Mouse (Mus musculus): ENCODE measurements around the gene Stat5a. TPM values are rescaled to one million over a fixed set of nuclear protein-coding genes. Genes with fewer than 3 reads are reported as not detected.

Gene Stat5a
- polyA plus RNA-seq, 1 experiment from 2014 or later: 11.0 TPM

DNA sequence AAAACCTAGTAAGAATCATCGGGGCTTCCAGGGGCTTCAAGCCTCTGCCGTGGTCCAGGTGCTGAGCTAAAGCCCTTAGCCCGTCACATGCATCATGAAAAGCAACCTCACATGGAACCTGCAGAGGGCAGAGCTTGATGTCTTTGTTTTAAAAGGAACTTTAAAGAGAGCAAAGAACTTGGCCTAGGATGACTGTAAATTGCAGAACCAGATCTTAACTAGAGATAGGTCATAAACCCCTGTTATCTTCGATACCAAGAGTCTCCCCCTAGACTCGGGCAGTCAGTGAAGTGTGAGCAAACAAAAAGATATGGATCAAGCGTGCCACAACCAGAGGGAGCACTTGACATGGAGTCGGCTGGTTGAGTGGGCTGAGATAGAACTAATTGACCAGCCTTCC is 6.5 kb downstream of the Stat5a start:
- Histone ChIP-seq H3K4me3 (ENCODE audit: low read length) (no peak overlapping the region), H3K27ac (ENCODE audit: low read length) (no peak overlapping the region), H3K9me3 (ENCODE audit: control insufficient read depth, low read length) (no peaks in the 10 kb centered on the region), H3K9ac (ENCODE audit: low read length) (no peak overlapping the region), H3K4me1 (replicated peaks; ENCODE audit: control insufficient read depth, insufficient read depth, low read length) (peaks cover 6% of the 10 kb centered on the region), H3K36me3 (ENCODE audit: control insufficient read depth, insufficient read depth, low read length) (no peaks in the 10 kb centered on the region), H3K4me2 (ENCODE audit: low read depth, low read length) (no peak overlapping the region), H3K27me3 (ENCODE audit: control insufficient read depth, insufficient read depth, low read depth, low read length) (no peaks in the 10 kb centered on the region; the same call in 1 of the 2 replicates)
- ATAC-seq (ENCODE audit: low read depth): no peak
- WGBS: 58% methylated on average over 7 of the region's 7 CpGs

DNA sequence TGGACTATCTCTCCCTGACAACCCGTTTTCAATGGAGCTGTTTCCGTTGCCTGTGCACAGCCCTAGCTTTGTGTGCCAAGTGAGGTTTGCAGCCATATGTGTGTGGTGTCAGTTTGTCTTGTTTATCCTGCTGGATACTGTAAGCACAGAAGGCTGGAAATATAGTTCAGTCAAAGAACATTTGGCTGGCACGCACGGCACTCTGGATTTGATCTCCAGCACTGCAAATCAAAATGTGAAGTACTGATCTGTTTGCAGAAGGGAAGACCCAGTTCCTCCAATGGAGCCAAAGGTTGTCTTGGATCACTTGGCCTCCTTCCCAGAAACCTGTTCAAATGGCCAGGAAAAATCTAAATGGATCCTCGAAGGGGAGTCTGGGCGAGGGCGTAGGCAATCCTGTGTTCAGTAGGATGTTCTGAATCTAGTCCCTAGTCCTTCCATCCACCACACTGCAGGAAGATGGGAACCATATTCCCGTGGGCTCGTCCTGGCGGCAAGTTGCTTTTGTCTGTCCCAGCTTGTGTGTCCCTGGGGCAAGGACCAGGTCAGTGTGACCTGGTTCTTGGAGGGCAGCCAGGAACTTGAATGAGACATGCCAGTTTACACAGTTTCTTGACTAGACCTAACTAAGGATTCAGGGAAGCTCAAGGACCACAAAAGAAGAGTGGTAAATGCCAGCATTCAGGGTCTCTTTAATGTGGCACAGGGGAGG is 11.3 kb downstream of the Stat5a start:
- Histone ChIP-seq H3K9me3 (ENCODE audit: control insufficient read depth, low read length) (no peaks in the 10 kb centered on the region), H3K4me2 (ENCODE audit: low read depth, low read length) (no peak overlapping the region), H3K4me3 (ENCODE audit: low read length) (no peak overlapping the region), H3K36me3 (ENCODE audit: control insufficient read depth, insufficient read depth, low read length) (no peaks in the 10 kb centered on the region), H3K4me1 (replicated peaks; ENCODE audit: control insufficient read depth, insufficient read depth, low read length) (peaks cover 8% of the 10 kb centered on the region), H3K9ac (ENCODE audit: low read length) (no peak overlapping the region), H3K27me3 (ENCODE audit: control insufficient read depth, insufficient read depth, low read depth, low read length) (no peaks in the 10 kb centered on the region), H3K27ac (ENCODE audit: low read length) (peak overlapping the region; percentile 31)
- ATAC-seq (ENCODE audit: low read depth): peak; percentile 31; the same call in 1 of the 2 replicates
- WGBS: 63% methylated on average over 10 of the region's 10 CpGs

DNA sequence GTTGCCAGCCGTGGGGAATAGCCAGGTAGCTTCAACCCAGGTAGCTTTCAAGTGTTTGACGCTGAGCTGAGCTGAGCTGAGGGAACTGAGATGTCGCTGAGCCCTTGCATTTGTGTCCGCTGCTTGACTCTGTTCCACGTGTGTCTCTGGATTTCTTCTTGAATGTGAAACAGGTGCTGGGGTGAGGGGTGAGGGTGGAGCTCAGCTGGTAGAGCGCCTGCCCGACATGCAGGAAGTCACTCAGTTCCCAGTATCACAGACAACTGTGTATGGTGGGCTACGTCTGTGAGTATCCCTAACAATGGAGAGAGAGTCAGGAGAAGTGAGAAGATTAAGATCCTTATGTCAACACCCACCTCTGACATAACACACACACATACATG is 11.8 kb downstream of the Stat5a start:
- no peak for ATAC-seq (ENCODE audit: low read depth)
- H3K27me3 ChIP-seq (ENCODE audit: control insufficient read depth, insufficient read depth, low read depth, low read length): no peaks in the 10 kb centered on the region
- H3K9me3 ChIP-seq (ENCODE audit: control insufficient read depth, low read length): no peaks in the 10 kb centered on the region

DNA sequence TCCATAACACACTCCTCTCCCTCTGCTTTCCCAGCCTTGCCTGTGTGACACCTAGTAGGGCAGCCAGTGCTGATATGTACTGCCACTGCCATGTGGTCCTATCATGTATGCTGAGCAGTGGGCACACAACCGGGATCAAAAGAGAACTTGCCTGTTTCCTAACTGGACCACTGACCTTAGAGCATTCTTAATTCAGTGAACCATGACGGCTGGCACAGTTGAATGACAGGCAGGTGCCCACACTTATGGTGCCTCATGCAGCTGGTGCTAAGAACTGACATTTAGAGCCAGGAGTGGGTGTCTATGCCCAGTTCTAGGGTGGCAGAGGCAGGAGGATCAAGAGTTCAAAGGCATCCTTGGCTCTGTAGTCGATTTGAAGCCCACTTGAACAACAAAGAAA is 16.6 kb downstream of the Stat5a start:
- H3K9ac ChIP-seq (ENCODE audit: low read length): no peak overlapping the region
- no peaks in the 10 kb centered on the region for H3K9me3 ChIP-seq (ENCODE audit: control insufficient read depth, low read length)

More for the DNA sequence above, 11.8 kb downstream of the Stat5a start:
- H3K4me2 ChIP-seq (ENCODE audit: low read depth, low read length): no peak overlapping the region
- H3K27ac ChIP-seq (ENCODE audit: low read length): peak overlapping the region; percentile 31
- WGBS: 63% methylated on average over 8 of the region's 8 CpGs
- peaks cover 8% of the 10 kb centered on the region for H3K4me1 ChIP-seq (replicated peaks; ENCODE audit: control insufficient read depth, insufficient read depth, low read length)
- H3K36me3 ChIP-seq (ENCODE audit: control insufficient read depth, insufficient read depth, low read length): no peaks in the 10 kb centered on the region
- no peak overlapping the region for H3K9ac ChIP-seq (ENCODE audit: low read length)
- no peak overlapping the region for H3K4me3 ChIP-seq (ENCODE audit: low read length)

DNA sequence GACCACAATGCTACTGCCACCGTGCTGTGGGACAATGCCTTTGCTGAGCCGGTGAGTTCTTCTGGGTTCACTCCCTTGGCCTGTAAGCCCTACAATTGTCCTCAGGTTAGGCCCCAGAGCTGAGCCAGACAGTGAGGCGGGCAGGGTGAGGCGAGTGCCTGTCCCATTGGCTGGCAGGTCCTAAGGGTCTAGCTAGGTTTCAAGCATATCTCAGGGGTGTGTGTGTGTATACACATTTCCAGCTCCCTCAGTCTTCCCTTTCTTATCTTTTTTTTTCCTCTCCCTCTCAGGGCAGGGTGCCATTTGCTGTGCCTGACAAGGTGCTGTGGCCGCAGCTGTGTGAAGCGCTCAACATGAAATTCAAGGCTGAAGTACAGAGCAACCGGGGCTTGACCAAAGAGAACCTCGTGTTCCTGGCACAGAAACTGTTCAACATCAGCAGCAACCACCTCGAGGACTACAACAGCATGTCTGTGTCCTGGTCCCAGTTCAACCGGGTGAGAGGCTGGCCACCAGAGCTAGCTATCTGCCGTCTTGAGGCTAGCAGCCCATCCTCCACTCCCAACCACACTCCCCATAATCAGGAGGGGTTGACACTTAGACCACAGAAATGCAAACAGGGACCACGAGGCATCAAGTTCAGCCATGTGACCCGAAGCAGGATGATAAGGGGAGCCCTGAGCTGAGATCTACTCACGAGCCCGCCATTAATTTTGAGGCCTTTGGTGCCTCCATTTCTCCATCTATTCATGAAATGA is 20.3 kb downstream of the Stat5a start:
- no peak for ATAC-seq (ENCODE audit: low read depth)
- no peaks in the 10 kb centered on the region; the same call in 1 of the 2 replicates for H3K36me3 ChIP-seq (ENCODE audit: control insufficient read depth, insufficient read depth, low read length)
- WGBS: 66% methylated on average over 15 of the region's 15 CpGs

More for the DNA sequence above, 16.6 kb downstream of the Stat5a start:
- no peak for ATAC-seq (ENCODE audit: low read depth)
- no peak overlapping the region for H3K4me3 ChIP-seq (ENCODE audit: low read length)
- WGBS: 64% methylated on average over 3 of the region's 3 CpGs
- no peak overlapping the region for H3K4me2 ChIP-seq (ENCODE audit: low read depth, low read length)
- no peaks in the 10 kb centered on the region for H3K27me3 ChIP-seq (ENCODE audit: control insufficient read depth, insufficient read depth, low read depth, low read length)
- no peaks in the 10 kb centered on the region; the same call in 1 of the 2 replicates for H3K36me3 ChIP-seq (ENCODE audit: control insufficient read depth, insufficient read depth, low read length)
- peaks cover 4% of the 10 kb centered on the region for H3K4me1 ChIP-seq (replicated peaks; ENCODE audit: control insufficient read depth, insufficient read depth, low read length)
- H3K27ac ChIP-seq (ENCODE audit: low read length): no peak overlapping the region

DNA sequence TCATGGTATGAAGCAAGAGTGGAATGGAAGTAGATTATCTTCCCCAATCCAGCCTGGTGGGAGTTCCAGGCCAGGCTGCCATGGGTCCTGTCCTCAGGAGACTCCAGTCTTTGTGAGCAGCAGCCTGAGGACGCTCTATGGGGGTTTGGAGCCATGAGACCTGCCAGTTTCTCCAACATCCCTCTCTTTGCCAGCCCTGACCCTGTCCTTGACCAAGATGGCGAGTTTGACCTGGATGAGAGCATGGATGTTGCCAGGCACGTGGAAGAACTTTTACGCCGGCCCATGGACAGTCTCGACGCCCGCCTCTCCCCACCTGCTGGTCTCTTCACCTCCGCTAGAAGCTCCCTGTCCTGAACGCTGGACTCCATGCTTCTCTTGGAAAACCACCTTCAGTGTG is 24.5 kb downstream of the Stat5a start:
- Histone ChIP-seq H3K27me3 (ENCODE audit: control insufficient read depth, insufficient read depth, low read depth, low read length) (no peaks in the 10 kb centered on the region), H3K27ac (ENCODE audit: low read length) (no peak overlapping the region), H3K9ac (ENCODE audit: low read length) (no peak overlapping the region), H3K9me3 (ENCODE audit: control insufficient read depth, low read length) (no peaks in the 10 kb centered on the region), H3K4me3 (ENCODE audit: low read length) (no peak overlapping the region), H3K36me3 (ENCODE audit: control insufficient read depth, insufficient read depth, low read length) (no peaks in the 10 kb centered on the region), H3K4me2 (ENCODE audit: low read depth, low read length) (no peak overlapping the region), H3K4me1 (replicated peaks; ENCODE audit: control insufficient read depth, insufficient read depth, low read length) (no peaks in the 10 kb centered on the region)
- WGBS: 84% methylated on average over 10 of the region's 10 CpGs
- ATAC-seq (ENCODE audit: low read depth): no peak

More for the DNA sequence above, 20.3 kb downstream of the Stat5a start:
- Histone ChIP-seq H3K27ac (ENCODE audit: low read length) (no peak overlapping the region), H3K4me1 (replicated peaks; ENCODE audit: control insufficient read depth, insufficient read depth, low read length) (no peaks in the 10 kb centered on the region), H3K27me3 (ENCODE audit: control insufficient read depth, insufficient read depth, low read depth, low read length) (no peaks in the 10 kb centered on the region), H3K9ac (ENCODE audit: low read length) (no peak overlapping the region), H3K9me3 (ENCODE audit: control insufficient read depth, low read length) (no peaks in the 10 kb centered on the region), H3K4me3 (ENCODE audit: low read length) (no peak overlapping the region), H3K4me2 (ENCODE audit: low read depth, low read length) (no peak overlapping the region)

DNA sequence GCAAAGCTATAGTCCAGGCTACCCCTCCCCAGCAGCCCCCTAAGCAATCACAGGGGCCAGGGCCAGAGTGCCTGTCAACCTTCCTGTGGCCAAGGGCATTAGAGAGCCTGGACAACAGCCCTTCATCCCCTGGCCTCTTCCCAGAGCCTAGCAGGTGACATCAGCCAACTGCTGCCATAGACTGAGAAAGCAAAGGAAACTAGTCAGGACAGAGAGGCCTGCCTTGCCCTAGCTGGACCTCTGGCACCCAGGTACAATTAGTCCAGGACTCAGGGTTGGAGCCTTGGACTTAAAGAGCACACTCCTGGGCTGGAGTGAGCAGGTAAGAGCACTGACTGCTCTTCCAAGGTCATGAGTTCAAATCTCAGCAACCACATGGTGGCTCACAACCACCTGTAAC is 26.3 kb downstream of the Stat5a start:
- ATAC-seq (ENCODE audit: low read depth): no peak
- Histone ChIP-seq H3K36me3 (ENCODE audit: control insufficient read depth, insufficient read depth, low read length) (peaks cover 4% of the 10 kb centered on the region; the same call in 1 of the 2 replicates), H3K9me3 (ENCODE audit: control insufficient read depth, low read length) (no peaks in the 10 kb centered on the region), H3K27me3 (ENCODE audit: control insufficient read depth, insufficient read depth, low read depth, low read length) (no peaks in the 10 kb centered on the region), H3K4me3 (ENCODE audit: low read length) (no peak overlapping the region), H3K4me2 (ENCODE audit: low read depth, low read length) (no peak overlapping the region), H3K27ac (ENCODE audit: low read length) (no peak overlapping the region), H3K4me1 (replicated peaks; ENCODE audit: control insufficient read depth, insufficient read depth, low read length) (no peaks in the 10 kb centered on the region), H3K9ac (ENCODE audit: low read length) (no peak overlapping the region)

DNA sequence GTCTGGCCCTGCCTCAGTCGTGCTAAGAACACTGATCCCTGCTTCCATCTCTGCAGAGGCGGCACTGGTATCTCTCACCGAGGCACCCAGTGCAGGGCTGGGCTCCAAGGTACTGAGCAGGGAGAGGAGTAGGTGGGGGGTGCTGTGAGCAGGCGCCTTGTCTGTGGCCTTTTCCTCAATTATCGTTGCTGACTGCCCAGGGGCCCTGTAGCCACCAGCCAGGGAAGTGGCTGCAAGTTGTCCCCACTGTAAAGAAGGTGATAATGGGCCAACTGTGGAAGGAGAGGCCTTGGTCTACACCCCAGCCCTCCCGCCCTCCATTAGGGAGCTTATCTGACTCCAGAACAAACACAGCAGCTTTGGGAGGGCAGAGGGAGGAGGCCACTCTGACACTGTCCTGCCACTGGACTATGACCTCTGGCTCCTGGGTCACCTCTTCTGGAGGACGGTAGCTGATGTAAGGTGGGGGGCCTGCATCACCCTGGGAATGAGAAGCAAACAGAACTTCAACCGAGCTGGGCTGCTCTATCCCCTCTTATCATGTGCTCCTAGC is 27.1 kb downstream of the Stat5a start:
- Histone ChIP-seq H3K27me3 (ENCODE audit: control insufficient read depth, insufficient read depth, low read depth, low read length) (no peaks in the 10 kb centered on the region), H3K36me3 (ENCODE audit: control insufficient read depth, insufficient read depth, low read length) (peaks cover 4% of the 10 kb centered on the region; the same call in 1 of the 2 replicates), H3K4me1 (replicated peaks; ENCODE audit: control insufficient read depth, insufficient read depth, low read length) (0 out of 2 replicates have a peak, but pooled peaks cover 2% of the 10 kb centered on the region), H3K4me3 (ENCODE audit: low read length) (no peak overlapping the region), H3K9ac (ENCODE audit: low read length) (no peak overlapping the region), H3K4me2 (ENCODE audit: low read depth, low read length) (no peak overlapping the region), H3K9me3 (ENCODE audit: control insufficient read depth, low read length) (no peaks in the 10 kb centered on the region), H3K27ac (ENCODE audit: low read length) (no peak overlapping the region)
- ATAC-seq (ENCODE audit: low read depth): 0 out of 2 replicates have a peak, but pooled peaks have one; percentile 29
- WGBS: 30% methylated on average over 8 of the region's 8 CpGs

DNA sequence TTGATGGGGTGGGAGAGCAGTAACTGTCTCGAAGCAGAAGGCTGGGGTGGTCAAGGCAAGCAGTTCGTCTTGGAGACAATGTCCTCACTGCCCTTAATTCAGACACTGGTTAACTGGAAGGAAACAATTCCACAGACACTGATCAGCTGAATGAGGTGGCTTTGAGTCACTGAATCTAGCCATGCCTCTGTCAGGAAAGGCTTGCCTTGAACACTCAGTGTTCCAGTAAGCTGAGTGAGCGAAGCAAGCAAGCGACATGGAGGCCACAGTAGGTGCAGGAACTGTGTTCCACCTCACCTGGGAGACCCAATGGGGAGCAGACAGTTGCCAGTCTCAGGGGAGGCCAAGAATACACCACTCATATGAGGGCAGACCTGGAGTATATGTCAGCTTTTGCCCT is 28.1 kb downstream of the Stat5a start:
- Histone ChIP-seq H3K27me3 (ENCODE audit: control insufficient read depth, insufficient read depth, low read depth, low read length) (no peaks in the 10 kb centered on the region), H3K27ac (ENCODE audit: low read length) (no peak overlapping the region), H3K4me2 (ENCODE audit: low read depth, low read length) (no peak overlapping the region), H3K4me3 (ENCODE audit: low read length) (no peak overlapping the region), H3K36me3 (ENCODE audit: control insufficient read depth, insufficient read depth, low read length) (peaks cover 4% of the 10 kb centered on the region; the same call in 1 of the 2 replicates), H3K9ac (ENCODE audit: low read length) (no peak overlapping the region), H3K9me3 (ENCODE audit: control insufficient read depth, low read length) (no peaks in the 10 kb centered on the region), H3K4me1 (replicated peaks; ENCODE audit: control insufficient read depth, insufficient read depth, low read length) (0 out of 2 replicates have a peak, but pooled peaks cover 2% of the 10 kb centered on the region)
- no peak for ATAC-seq (ENCODE audit: low read depth)
- WGBS: 86% methylated on average over 4 of the region's 4 CpGs

Measured in lung, embryonic 16.5 days (tissue).